Mouse (Mus musculus) heart, postnatal 36 days (tissue): ENCODE data around the gene Pgam1. TPM values are rescaled to one million over a fixed set of nuclear protein-coding genes. Genes with fewer than 3 reads are reported as not detected.
"Not testable (repeated sequence)": the region's sequence is repeated elsewhere in the genome, so short reads cannot be mapped to it uniquely, and the experiment has no call there.

Experiments used
- DNase-seq, 2 experiments: peaks; one replicate each; pipeline ENCODE4 v3.0.0; 2021 to 2022
- intact Hi-C: fragments of 180-260 bp; cut with DNase I; formaldehyde crosslinking; loops from one replicate; pipeline ENCODE4 v1.15.1; 2025
- total RNA-seq, 2 experiments: library from RNA; stranded (reverse); gene quantifications; 2 replicates each; pipeline ENCODE4 v1.2.3; 2021

Pgam1 gene
- total RNA-seq, 2 experiments from 2014 or later, result 91.8 to 93.2 TPM

- intact Hi-C loops, result no loop called here
- no peak for DNase-seq
Measured at GRCm38 (mm10) chr19:41907079-41907760, 4.5 kb upstream of the Pgam1 start.

GRCm38 (mm10) chr19:41908736-41909135 lies 3.0 kb upstream of the Pgam1 start:
- DNase-seq, result no peak
- intact Hi-C loops, result no loop called here

- intact Hi-C loops, result loop anchor here (2.0 to 5.0 kb wide), 3 partner anchors 14 to 117 kb away; partner anchors contain the start of genes Frat2 and Rrp12
- no peak for DNase-seq
Measured at GRCm38 (mm10) chr19:41910396-41910795, 1.3 kb upstream of the Pgam1 start.

- intact Hi-C loops, result loop anchor here (2.0 to 5.0 kb wide), 3 partner anchors 20 to 115 kb away; partner anchors contain the start of genes Exosc1, Frat2 and Zdhhc16
- DNase-seq, result peak; percentile 28 to 47
Measured at GRCm38 (mm10) chr19:41912121-41913080, 678 bp downstream of the Pgam1 start.

DNA sequence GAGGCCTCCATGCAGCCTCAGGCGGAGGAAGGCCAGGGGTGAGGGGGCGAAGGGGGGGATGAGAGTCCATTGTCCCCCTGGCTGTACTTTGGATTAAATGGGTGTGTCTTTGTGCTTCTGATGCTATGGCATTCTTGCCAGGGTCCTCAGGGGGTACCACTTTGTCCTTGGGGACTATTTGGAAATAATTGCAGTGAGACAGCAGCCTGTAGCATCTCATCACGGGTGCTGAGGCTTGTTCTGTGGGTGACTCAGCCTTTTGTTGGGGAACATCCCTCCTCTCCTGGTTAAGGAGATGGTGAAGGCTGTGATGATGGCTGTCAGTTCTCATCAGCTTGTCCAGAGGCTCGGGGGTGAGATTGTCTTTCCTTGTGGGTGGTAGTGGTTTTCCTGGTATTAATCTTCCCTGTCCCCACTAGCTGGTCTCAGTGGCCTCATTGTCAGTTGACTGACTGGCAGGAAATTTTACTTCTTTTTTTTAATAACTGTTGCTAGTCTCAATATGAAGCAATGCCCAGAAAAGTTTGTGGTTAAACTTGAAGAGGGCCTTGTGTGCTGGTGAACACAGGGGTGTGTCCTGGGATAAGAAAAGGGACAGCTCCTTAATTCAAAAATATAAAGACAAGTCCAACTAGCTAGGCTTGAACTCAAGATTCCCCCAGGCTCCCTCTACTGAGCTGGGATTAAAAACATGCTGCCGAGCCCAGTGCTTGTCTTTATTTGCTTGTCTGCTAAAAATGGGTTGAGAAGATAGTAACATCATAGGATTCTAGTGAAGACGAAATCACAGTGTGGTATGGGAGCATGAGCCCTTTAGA lies 2.3 kb downstream of the Pgam1 start:
- intact Hi-C loops, result loop anchor here (2.0 to 5.0 kb wide), 3 partner anchors 19 to 113 kb away; partner anchors contain the start of genes Exosc1, Frat2 and Zdhhc16
- DNase-seq, result no peak

- DNase-seq, result not testable (repeated sequence)
- intact Hi-C loops, result loop anchor here (5.0 kb wide), 2 partner anchors 67 to 113 kb away; partner anchors contain the start of gene Frat2
Measured at GRCm38 (mm10) chr19:41914592-41914882, 2.8 kb downstream of the Pgam1 start.

DNA sequence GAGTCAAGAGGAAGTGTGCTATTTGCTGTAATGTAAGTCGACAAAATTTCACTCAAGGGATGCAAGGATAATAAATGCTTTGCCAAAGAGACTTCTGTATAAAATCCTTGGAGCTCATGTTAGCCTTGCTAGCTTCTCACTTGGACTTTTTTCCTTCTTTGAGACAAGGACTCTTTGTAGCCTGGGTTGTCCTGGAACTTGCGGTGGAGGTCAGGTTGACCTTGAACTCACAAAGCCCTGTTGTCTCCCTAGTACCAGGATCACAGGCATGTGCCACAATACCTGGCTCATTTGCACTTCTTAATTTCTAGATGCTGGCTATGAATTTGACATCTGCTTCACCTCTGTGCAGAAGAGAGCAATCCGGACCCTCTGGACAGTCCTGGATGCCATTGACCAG lies 3.6 kb downstream of the Pgam1 start:
- intact Hi-C loops, result no loop called here
- no peak for DNase-seq

GRCm38 (mm10) chr19:41916853-41917252 lies 5.1 kb downstream of the Pgam1 start:
- no peak for DNase-seq
- intact Hi-C loops, result no loop called here

GRCm38 (mm10) chr19:41919471-41919870 lies 7.7 kb downstream of the Pgam1 start:
- intact Hi-C loops, result no loop called here

DNA sequence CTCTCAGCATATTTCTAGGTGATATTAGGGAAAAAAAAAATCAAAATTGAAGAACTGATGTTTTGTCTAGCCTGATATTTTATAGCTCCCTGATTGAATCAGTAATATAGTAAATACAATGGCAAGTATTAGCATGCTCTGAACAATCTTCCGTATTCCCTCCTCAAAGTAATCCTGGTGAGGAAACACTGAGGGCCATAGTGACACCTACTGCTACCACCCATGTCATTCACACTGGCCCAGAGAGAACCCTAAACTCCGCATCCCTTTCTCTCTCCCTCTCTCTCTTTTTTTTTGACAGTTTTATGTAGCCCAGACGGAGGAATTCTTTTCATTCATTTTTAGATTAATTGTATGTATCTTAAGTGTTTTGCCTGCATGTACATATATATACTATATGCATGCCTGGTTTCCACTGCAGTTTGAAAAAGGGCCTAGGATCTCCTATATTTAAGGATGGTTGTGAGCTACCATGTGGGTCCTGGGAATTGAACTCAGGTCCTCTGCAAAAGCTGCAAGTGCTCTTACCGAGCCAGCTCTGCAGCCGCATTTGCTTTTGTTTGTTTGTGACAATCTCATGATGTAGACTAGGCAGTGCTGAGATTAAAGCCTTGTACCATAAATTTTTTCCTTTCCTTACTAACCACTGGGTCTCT lies 8.8 kb downstream of the Pgam1 start:
- intact Hi-C loops, result no loop called here
- DNase-seq, result no peak

More at GRCm38 (mm10) chr19:41919471-41919870, 7.7 kb downstream of the Pgam1 start:
- no peak for DNase-seq

DNA sequence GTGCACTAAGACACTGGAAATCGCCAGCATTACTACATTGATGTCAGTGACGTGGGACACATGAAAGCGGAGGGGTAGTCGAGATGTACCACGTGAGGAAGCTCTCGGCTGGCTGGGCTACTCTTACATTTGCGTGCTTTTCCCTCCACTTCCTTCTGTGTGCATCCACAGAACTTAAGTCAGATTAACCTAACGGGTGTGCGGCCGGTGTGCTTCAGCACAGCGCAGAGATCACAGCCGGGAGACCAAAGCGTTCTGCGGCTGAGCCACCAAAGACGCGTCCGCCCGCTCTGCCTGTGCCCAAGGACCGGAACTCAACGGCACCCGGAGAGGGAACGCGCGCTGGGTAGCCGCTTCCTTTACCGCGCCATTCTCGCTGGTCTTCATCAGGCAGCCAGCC lies 21.0 kb downstream of the Pgam1 start:
- no peak for DNase-seq
- intact Hi-C loops, result loop anchor here (1.0 to 10.0 kb wide), 3 partner anchors 20 to 92 kb away; no protein-coding TSS in a partner anchor

DNA sequence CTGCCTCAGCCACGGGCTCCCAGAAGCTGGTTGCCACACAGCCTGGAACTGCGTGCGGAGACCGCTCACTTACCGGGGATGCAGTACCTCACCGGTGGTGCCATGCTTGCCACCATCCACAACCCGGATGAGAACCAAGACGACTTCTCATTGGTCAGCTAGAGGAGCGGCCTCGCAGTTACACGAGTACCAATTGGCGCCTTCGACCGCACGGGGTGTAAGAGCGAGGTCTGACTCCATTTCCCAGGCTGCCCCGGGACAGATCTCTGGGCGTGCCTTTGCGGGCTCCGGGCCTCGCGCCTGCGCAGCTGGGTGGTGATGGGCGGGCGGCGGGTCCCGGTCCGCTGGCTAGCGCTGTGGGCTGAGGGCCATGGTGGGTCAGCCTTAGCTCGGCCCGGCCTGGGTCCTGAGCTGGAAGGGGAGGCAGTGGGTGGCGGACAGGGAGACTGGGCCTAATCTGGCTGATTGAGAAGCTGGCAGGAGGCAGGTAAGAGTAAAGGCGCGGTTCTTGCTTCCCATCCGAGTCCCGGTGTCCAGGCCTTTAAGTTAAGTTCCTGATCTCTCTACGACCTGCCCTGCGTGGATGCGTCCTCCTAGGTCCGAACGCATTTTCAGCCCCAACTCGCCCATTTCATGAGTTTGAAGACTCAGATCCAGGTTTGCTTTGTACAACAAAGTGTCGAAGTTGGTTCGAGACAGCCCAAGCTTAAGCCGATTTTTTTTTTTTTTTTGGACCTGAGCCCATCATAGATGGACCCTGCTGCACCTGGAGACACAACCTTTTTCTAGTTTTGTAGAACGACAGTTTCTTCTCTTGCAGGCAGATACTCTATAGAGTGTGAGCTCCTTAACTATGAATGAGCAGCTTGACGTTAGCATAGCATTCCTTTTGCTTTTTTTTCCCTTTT lies 21.7 kb downstream of the Pgam1 start, which contains the start of the genes Exosc1 and Zdhhc16:
Gene Exosc1, minus strand, starts transcription at position 245 of the 908 bp plus-strand sequence.
Gene Zdhhc16, plus strand, starts transcription at position 302 of the 908 bp plus-strand sequence.
- peak; percentile 97 to 98 for DNase-seq
- intact Hi-C loops, result loop anchor here (1.0 to 10.0 kb wide), 3 partner anchors 21 to 91 kb away; no protein-coding TSS in a partner anchor

- DNase-seq, result no peak
- intact Hi-C loops, result loop anchor here (10.0 kb wide), 1 partner anchor 91 kb away; no protein-coding TSS in a partner anchor
Measured at GRCm38 (mm10) chr19:41934124-41934523, 22.4 kb downstream of the Pgam1 start.

GRCm38 (mm10) chr19:41935921-41936320 lies 24.2 kb downstream of the Pgam1 start:
- no peak for DNase-seq
- intact Hi-C loops, result loop anchor here (10.0 kb wide), 1 partner anchor 89 kb away; no protein-coding TSS in a partner anchor

- intact Hi-C loops, result loop anchor here (10.0 kb wide), 1 partner anchor 86 kb away; no protein-coding TSS in a partner anchor
- DNase-seq, result no peak
Measured at GRCm38 (mm10) chr19:41938539-41938938, 26.8 kb downstream of the Pgam1 start.

GRCm38 (mm10) chr19:41943841-41944240 lies 32.1 kb downstream of the Pgam1 start:
- DNase-seq, result no peak
- intact Hi-C loops, result no loop called here

GRCm38 (mm10) chr19:41952287-41952686 lies 40.6 kb downstream of the Pgam1 start:
- no peak for DNase-seq

GRCm38 (mm10) chr19:41953574-41953973 lies 41.9 kb downstream of the Pgam1 start:
- intact Hi-C loops, result no loop called here
- no peak for DNase-seq

More at GRCm38 (mm10) chr19:41952287-41952686, 40.6 kb downstream of the Pgam1 start:
- intact Hi-C loops, result no loop called here
